Mouse (Mus musculus): ENCODE data around the gene Hivep3. TPM values are rescaled to one million over a fixed set of nuclear protein-coding genes. Genes with fewer than 3 reads are reported as not detected.

The Hivep3 gene
- polyA plus RNA-seq, 1 experiment, result 23.1 TPM

DNA sequence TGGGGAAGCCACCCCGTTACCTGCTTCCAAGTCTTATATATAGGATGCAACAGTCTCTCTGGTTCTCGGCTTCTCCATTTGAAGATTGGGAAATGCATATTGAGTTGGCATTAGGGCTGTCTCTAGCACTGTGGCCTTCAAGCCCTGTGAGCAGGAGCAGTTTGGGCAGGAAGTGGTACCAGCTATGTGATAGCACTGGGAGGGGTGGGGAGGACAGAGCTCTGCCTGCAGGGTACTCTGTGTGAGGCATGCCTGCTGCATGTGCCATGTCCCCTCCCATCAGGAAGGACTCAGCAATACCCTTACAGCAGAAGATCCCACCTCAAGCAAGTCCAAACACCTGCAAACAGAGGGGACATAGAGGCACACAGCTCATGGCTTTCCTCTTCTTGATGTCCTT, 142.0 kb downstream of the Hivep3 start:
- Histone ChIP-seq H3K4me1 (ENCODE audit: control insufficient read depth, insufficient read depth, low read length) (no peaks in the 10 kb centered on the region; the same call in 1 of the 2 replicates), H3K4me3 (replicated peaks; ENCODE audit: extremely low read depth, low read depth, low read length) (no peak overlapping the region)
- TF ChIP-seq CTCF (IDR thresholded peaks at IDR 0.05; ENCODE audit: insufficient read depth, low read length) (no peak), POLR2A (IDR thresholded peaks at IDR 0.05; ENCODE audit: borderline replicate concordance, extremely low read depth, low read depth, low read length) (no peak)
- no peak for DNase-seq
- WGBS, result 94% methylated on average over 2 of the region's 2 CpGs

DNA sequence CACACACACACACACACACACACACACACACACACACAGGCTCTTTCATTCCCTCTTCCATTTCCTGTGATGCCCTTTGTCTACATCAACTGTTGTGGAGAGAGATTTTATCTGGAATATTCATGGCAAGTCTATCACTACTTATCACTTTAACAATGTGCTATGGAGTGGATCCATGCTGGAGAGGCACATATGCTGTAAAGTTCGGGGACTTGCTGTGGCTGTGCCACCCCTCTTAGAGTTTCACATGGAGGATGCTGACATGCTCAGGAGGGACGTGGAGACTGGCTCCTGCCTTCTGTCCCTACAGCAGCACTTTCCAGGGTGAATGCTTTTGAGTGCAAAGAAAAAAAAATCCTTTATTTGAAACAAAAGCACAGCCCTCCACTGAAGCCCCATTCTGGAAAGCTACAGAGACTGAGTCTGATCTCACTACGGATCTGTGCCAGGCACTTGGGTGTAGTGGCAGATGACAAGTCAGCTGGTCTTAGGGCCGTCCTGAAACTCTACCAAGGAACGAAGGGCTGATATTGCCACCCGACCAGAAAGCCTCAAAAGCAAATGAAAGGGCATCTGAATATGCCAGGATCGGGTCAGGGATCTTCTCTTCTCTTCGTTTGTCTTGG, 143.1 kb downstream of the Hivep3 start:
- Histone ChIP-seq H3K4me1 (ENCODE audit: control insufficient read depth, insufficient read depth, low read length) (no peaks in the 10 kb centered on the region; the same call in 1 of the 2 replicates), H3K4me3 (replicated peaks; ENCODE audit: extremely low read depth, low read depth, low read length) (no peak overlapping the region)
- 74% methylated on average over 8 of the region's 8 CpGs for WGBS
- DNase-seq, result no peak
- TF ChIP-seq POLR2A (IDR thresholded peaks at IDR 0.05; ENCODE audit: borderline replicate concordance, extremely low read depth, low read depth, low read length) (no peak), CTCF (IDR thresholded peaks at IDR 0.05; ENCODE audit: insufficient read depth, low read length) (no peak)

GRCm38 (mm10) chr4:119878218-119878617, 144.6 kb downstream of the Hivep3 start:
- Histone ChIP-seq H3K4me1 (ENCODE audit: control insufficient read depth, insufficient read depth, low read length) (no peaks in the 10 kb centered on the region; the same call in 1 of the 2 replicates), H3K4me3 (replicated peaks; ENCODE audit: extremely low read depth, low read depth, low read length) (no peak overlapping the region)
- TF ChIP-seq POLR2A (IDR thresholded peaks at IDR 0.05; ENCODE audit: borderline replicate concordance, extremely low read depth, low read depth, low read length), result no peak
- no peak for TF ChIP-seq CTCF (IDR thresholded peaks at IDR 0.05; ENCODE audit: insufficient read depth, low read length)
- 42% methylated on average over 5 of the region's 5 CpGs for WGBS
- DNase-seq, result no peak

GRCm38 (mm10) chr4:119879671-119880070, 146.1 kb downstream of the Hivep3 start:
- no peak for DNase-seq
- TF ChIP-seq POLR2A (IDR thresholded peaks at IDR 0.05; ENCODE audit: borderline replicate concordance, extremely low read depth, low read depth, low read length) (no peak), CTCF (IDR thresholded peaks at IDR 0.05; ENCODE audit: insufficient read depth, low read length) (no peak)
- Histone ChIP-seq H3K4me1 (ENCODE audit: control insufficient read depth, insufficient read depth, low read length) (no peaks in the 10 kb centered on the region; the same call in 1 of the 2 replicates), H3K4me3 (replicated peaks; ENCODE audit: extremely low read depth, low read depth, low read length) (no peak overlapping the region)
- 86% methylated on average over 5 of the region's 5 CpGs for WGBS

GRCm38 (mm10) chr4:119880270-119880669, 146.7 kb downstream of the Hivep3 start:
- 87% methylated on average over 7 of the region's 7 CpGs for WGBS
- H3K4me3 ChIP-seq (replicated peaks; ENCODE audit: extremely low read depth, low read depth, low read length), result no peak overlapping the region
- no peaks in the 10 kb centered on the region; the same call in 1 of the 2 replicates for H3K4me1 ChIP-seq (ENCODE audit: control insufficient read depth, insufficient read depth, low read length)
- DNase-seq, result no peak
- TF ChIP-seq POLR2A (IDR thresholded peaks at IDR 0.05; ENCODE audit: borderline replicate concordance, extremely low read depth, low read depth, low read length), result no peak
- TF ChIP-seq CTCF (IDR thresholded peaks at IDR 0.05; ENCODE audit: insufficient read depth, low read length), result no peak

- H3K4me1 ChIP-seq (ENCODE audit: control insufficient read depth, insufficient read depth, low read length), result no peaks in the 10 kb centered on the region; the same call in 1 of the 2 replicates
- 80% methylated on average over 4 of the region's 4 CpGs for WGBS
- TF ChIP-seq CTCF (IDR thresholded peaks at IDR 0.05; ENCODE audit: insufficient read depth, low read length), result no peak
- TF ChIP-seq POLR2A (IDR thresholded peaks at IDR 0.05; ENCODE audit: borderline replicate concordance, extremely low read depth, low read depth, low read length), result no peak
- DNase-seq, result no peak
- H3K4me3 ChIP-seq (replicated peaks; ENCODE audit: extremely low read depth, low read depth, low read length), result no peak overlapping the region
Observed at GRCm38 (mm10) chr4:119881292-119881691, 147.7 kb downstream of the Hivep3 start.

DNA sequence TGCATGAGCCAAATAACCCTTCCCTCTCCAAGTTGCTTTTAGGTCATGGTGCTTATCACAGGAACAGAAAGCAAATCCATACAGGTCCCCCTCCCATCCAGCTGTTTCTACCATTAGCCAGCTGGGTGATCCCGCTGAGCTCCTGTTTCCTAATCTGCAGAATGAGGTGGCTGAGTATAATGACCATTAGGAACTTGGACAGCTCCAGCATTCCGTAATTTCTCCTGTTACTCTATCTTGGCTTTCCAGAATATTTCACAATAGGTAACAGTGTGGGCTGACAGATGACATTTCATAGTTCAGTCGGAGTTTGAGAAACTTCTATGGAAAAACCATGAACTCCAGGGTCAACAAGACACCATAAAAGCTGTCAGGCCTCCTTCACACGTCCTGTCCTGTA, 148.8 kb downstream of the Hivep3 start:
- H3K4me1 ChIP-seq (ENCODE audit: control insufficient read depth, insufficient read depth, low read length), result no peaks in the 10 kb centered on the region; the same call in 1 of the 2 replicates

DNA sequence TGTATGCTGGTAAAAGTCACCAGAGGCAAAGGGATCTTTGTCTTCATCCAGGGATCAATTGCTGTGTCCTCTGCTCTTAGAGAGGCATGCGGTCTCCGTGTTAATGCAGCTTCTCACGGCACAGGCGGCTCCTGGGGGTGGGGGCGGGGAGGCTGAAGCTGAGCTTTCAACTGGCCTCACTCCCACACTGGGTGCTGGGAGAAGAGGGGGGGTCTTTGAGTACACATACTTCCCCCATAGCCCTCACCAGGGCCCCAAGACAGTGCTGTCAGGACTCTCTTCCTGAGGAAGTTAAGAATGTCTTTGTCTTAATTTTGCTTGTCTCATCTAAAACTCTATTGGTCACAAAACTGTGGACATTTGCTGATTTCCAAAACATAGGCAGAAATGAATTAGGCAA, 149.2 kb downstream of the Hivep3 start:
- no peak for TF ChIP-seq POLR2A (IDR thresholded peaks at IDR 0.05; ENCODE audit: borderline replicate concordance, extremely low read depth, low read depth, low read length)
- TF ChIP-seq CTCF (IDR thresholded peaks at IDR 0.05; ENCODE audit: insufficient read depth, low read length), result no peak
- 38% methylated on average over 5 of the region's 5 CpGs for WGBS
- DNase-seq, result no peak

More for the DNA sequence above, 148.8 kb downstream of the Hivep3 start:
- no peak for TF ChIP-seq CTCF (IDR thresholded peaks at IDR 0.05; ENCODE audit: insufficient read depth, low read length)
- no peak for TF ChIP-seq POLR2A (IDR thresholded peaks at IDR 0.05; ENCODE audit: borderline replicate concordance, extremely low read depth, low read depth, low read length)
- H3K4me3 ChIP-seq (replicated peaks; ENCODE audit: extremely low read depth, low read depth, low read length), result no peak overlapping the region
- DNase-seq, result no peak
- 40% methylated on average over 4 of the region's 4 CpGs for WGBS

GRCm38 (mm10) chr4:119886621-119887020, 153.0 kb downstream of the Hivep3 start:
- 44% methylated on average over 3 of the region's 3 CpGs for WGBS

More for the DNA sequence above, 149.2 kb downstream of the Hivep3 start:
- Histone ChIP-seq H3K4me3 (replicated peaks; ENCODE audit: extremely low read depth, low read depth, low read length) (no peak overlapping the region), H3K4me1 (ENCODE audit: control insufficient read depth, insufficient read depth, low read length) (no peaks in the 10 kb centered on the region; the same call in 1 of the 2 replicates)

More at GRCm38 (mm10) chr4:119886621-119887020, 153.0 kb downstream of the Hivep3 start:
- no peak overlapping the region for H3K4me3 ChIP-seq (replicated peaks; ENCODE audit: extremely low read depth, low read depth, low read length)
- DNase-seq, result no peak
- TF ChIP-seq CTCF (IDR thresholded peaks at IDR 0.05; ENCODE audit: insufficient read depth, low read length), result no peak
- TF ChIP-seq POLR2A (IDR thresholded peaks at IDR 0.05; ENCODE audit: borderline replicate concordance, extremely low read depth, low read depth, low read length), result no peak
- no peaks in the 10 kb centered on the region for H3K4me1 ChIP-seq (ENCODE audit: control insufficient read depth, insufficient read depth, low read length)

Data from lung, adult 2 months (tissue).